Mouse (Mus musculus) liver, adult 2 months (tissue): Measurements from ENCODE around the gene Mrrf. TPM values are rescaled to one million over a fixed set of nuclear protein-coding genes. Genes with fewer than 3 reads are reported as not detected.

Experiments
- DNase-seq: peaks from one replicate; pipeline ENCODE4 v3.0.0-alpha.2; 2011; ENCODE audit warnings: low read depth, low spot score; ENCODE audit errors: extremely low read depth
- H3K27ac ChIP-seq: fragments of 200-500 bp; replicated peaks from 2 replicates; pipeline ENCODE4 v1.5.1; 2012; ENCODE audit warnings: low read depth, mild to moderate bottlenecking, control low read depth, inconsistent platforms, low read length; ENCODE audit not compliant: insufficient read depth
- H3K27me3 ChIP-seq: fragments of 200-500 bp; 2 replicates; pipeline ENCODE4 v1.6.1; 2012; ENCODE audit warnings: mild to moderate bottlenecking, moderate library complexity, low read length, inconsistent platforms; ENCODE audit not compliant: control insufficient read depth, insufficient read depth
- H3K36me3 ChIP-seq: fragments of 200-500 bp; 2 replicates; pipeline ENCODE4 v1.6.1; 2012; ENCODE audit warnings: low read length, inconsistent platforms; ENCODE audit not compliant: control insufficient read depth, insufficient read depth
- H3K4me1 ChIP-seq: fragments of 200-500 bp; 2 replicates; pipeline ENCODE4 v1.6.1; 2011; ENCODE audit warnings: low read length; ENCODE audit not compliant: control insufficient read depth, insufficient read depth
- H3K4me3 ChIP-seq: fragments of 200-500 bp; 2 replicates; pipeline ENCODE4 v1.5.1; 2011; ENCODE audit warnings: low read depth, mild to moderate bottlenecking, control low read depth, low read length, moderate library complexity; ENCODE audit not compliant: insufficient read depth
- H3K79me2 ChIP-seq: fragments of 200-500 bp; 2 replicates; pipeline ENCODE4 v1.6.1; 2012; ENCODE audit warnings: inconsistent platforms, mild to moderate bottlenecking, low read length, moderate library complexity; ENCODE audit not compliant: control insufficient read depth, insufficient read depth
- H3K9ac ChIP-seq: fragments of 200-500 bp; 2 replicates; pipeline ENCODE4 v1.6.1; 2012; ENCODE audit warnings: low read depth, mild to moderate bottlenecking, control low read depth, inconsistent platforms, low read length
- CTCF ChIP-seq: fragments of 200-500 bp; IDR thresholded peaks from 2 replicates; pipeline ENCODE4 v1.5.1; 2011; ENCODE audit warnings: low read depth, low read length, control low read depth
- POLR2A ChIP-seq: fragments of 200-500 bp; IDR thresholded peaks from 2 replicates; pipeline ENCODE4 v1.6.1; 2011; ENCODE audit warnings: low read length, control low read depth; ENCODE audit not compliant: insufficient read depth; ENCODE audit errors: extremely low read depth
- WGBS: fragments of 180-500 bp; shearing (Covaris S2); methylation state at CpG from one replicate; pipeline ENCODE4 v1.1.7; 2018; 5-methylcytosine and 5-hydroxymethylcytosine counted together
- polyA plus RNA-seq: library from polyadenylated mRNA; depleted of rRNA; stranded (reverse); fragments of >200 nt; gene quantifications from 2 replicates; pipeline ENCODE4 v1.2.3, GENCODE M21; 2012
- total RNA-seq: library from RNA; depleted of rRNA; stranded (reverse); fragments of >200 nt; gene quantifications from 2 replicates; pipeline ENCODE4 v1.2.3, GENCODE M21; 2014

The Mrrf gene
- total and polyA plus RNA-seq, 2 experiments: 20.0 to 28.0 TPM

GRCm38 (mm10) chr2:36222168-36222848, 86.1 kb downstream of the Mrrf start:
- no peaks in the 10 kb centered on the region for H3K36me3 ChIP-seq
- no peak for TF ChIP-seq CTCF
- no peaks in the 10 kb centered on the region for H3K4me1 ChIP-seq
- 74% methylated on average over 7 of the region's 7 CpGs for WGBS
- no peak for DNase-seq
- H3K27ac ChIP-seq: no peak overlapping the region
- no peaks in the 10 kb centered on the region for H3K27me3 ChIP-seq
- H3K4me3 ChIP-seq: no peak overlapping the region
- H3K9ac ChIP-seq: no peak overlapping the region
- H3K79me2 ChIP-seq: no peaks in the 10 kb centered on the region

- H3K27me3 ChIP-seq: no peaks in the 10 kb centered on the region
- no peak for TF ChIP-seq CTCF
- TF ChIP-seq POLR2A: no peak
- H3K9ac ChIP-seq: no peak overlapping the region
Observed at GRCm38 (mm10) chr2:36223436-36223835, 87.2 kb downstream of the Mrrf start.

GRCm38 (mm10) chr2:36224153-36224552, 88.0 kb downstream of the Mrrf start:
- no peaks in the 10 kb centered on the region for H3K79me2 ChIP-seq
- WGBS: 90% methylated on average over 7 of the region's 7 CpGs
- H3K4me1 ChIP-seq: no peaks in the 10 kb centered on the region
- H3K27me3 ChIP-seq: no peaks in the 10 kb centered on the region
- DNase-seq: no peak
- TF ChIP-seq CTCF (no peak), POLR2A (no peak)
- H3K9ac ChIP-seq: no peak overlapping the region
- no peaks in the 10 kb centered on the region for H3K36me3 ChIP-seq
- H3K27ac ChIP-seq: no peak overlapping the region
- no peak overlapping the region for H3K4me3 ChIP-seq

More at GRCm38 (mm10) chr2:36223436-36223835, 87.2 kb downstream of the Mrrf start:
- Histone ChIP-seq H3K27ac (no peak overlapping the region), H3K79me2 (no peaks in the 10 kb centered on the region), H3K36me3 (no peaks in the 10 kb centered on the region), H3K4me1 (no peaks in the 10 kb centered on the region), H3K4me3 (no peak overlapping the region)
- DNase-seq: no peak

- Histone ChIP-seq H3K4me3 (no peak overlapping the region), H3K27ac (no peak overlapping the region), H3K27me3 (no peaks in the 10 kb centered on the region), H3K79me2 (no peaks in the 10 kb centered on the region), H3K4me1 (no peaks in the 10 kb centered on the region), H3K9ac (no peak overlapping the region), H3K36me3 (no peaks in the 10 kb centered on the region)
- peak; percentile 41 for DNase-seq
- 12% methylated on average over 2 of the region's 2 CpGs for WGBS
- TF ChIP-seq CTCF (no peak), POLR2A (no peak)
Observed at GRCm38 (mm10) chr2:36224599-36224998, 88.4 kb downstream of the Mrrf start.

GRCm38 (mm10) chr2:36230366-36230765, 94.2 kb downstream of the Mrrf start, which contains the start of gene Ptgs1:
TSS of gene Ptgs1 (plus strand) at chr2:36230426.
- H3K79me2 ChIP-seq: no peaks in the 10 kb centered on the region
- peak within 1 kb of the TSS; percentile 79 for H3K9ac ChIP-seq
- H3K27me3 ChIP-seq: no peaks in the 10 kb centered on the region; the same call in 1 of the 2 replicates
- peak within 1 kb of the TSS; percentile 77 for H3K27ac ChIP-seq
- 2% methylated on average over 18 of the region's 18 CpGs for WGBS
- H3K4me1 ChIP-seq: peaks cover 5% of the 10 kb centered on the region; the same call in 1 of the 2 replicates
- 0 out of 2 replicates have a peak, but pooled peaks have one; percentile 18 for TF ChIP-seq POLR2A
- TF ChIP-seq CTCF: 0 out of 2 replicates have a peak, but pooled peaks have one; percentile 9
- no peaks in the 10 kb centered on the region for H3K36me3 ChIP-seq
- no peak for DNase-seq
- peak within 1 kb of the TSS; percentile 86 for H3K4me3 ChIP-seq

- Histone ChIP-seq H3K9ac (peak overlapping the region; percentile 79), H3K4me1 (peaks cover 5% of the 10 kb centered on the region; the same call in 1 of the 2 replicates), H3K79me2 (no peaks in the 10 kb centered on the region), H3K36me3 (no peaks in the 10 kb centered on the region), H3K27ac (peak overlapping the region; percentile 77), H3K4me3 (peak overlapping the region; percentile 86), H3K27me3 (no peaks in the 10 kb centered on the region; the same call in 1 of the 2 replicates)
- WGBS: 18% methylated on average over 10 of the region's 10 CpGs
- no peak for TF ChIP-seq CTCF
- no peak for TF ChIP-seq POLR2A
- no peak for DNase-seq
Observed at GRCm38 (mm10) chr2:36230967-36231366, 94.8 kb downstream of the Mrrf start.
